Mouse (Mus musculus) fibroblast of lung, adult 2 months (primary cell): ENCODE results near the gene Sdhc.
"Not testable (repeated sequence)": the region's sequence is repeated elsewhere in the genome, so short reads cannot be mapped to it uniquely, and the experiment has no call there.

ENCODE experiments used
- DNase-seq: peaks from one replicate; pipeline ENCODE4 v3.0.0-alpha.2; 2011; ENCODE audit warnings: low read depth

Gene Sdhc

DNA sequence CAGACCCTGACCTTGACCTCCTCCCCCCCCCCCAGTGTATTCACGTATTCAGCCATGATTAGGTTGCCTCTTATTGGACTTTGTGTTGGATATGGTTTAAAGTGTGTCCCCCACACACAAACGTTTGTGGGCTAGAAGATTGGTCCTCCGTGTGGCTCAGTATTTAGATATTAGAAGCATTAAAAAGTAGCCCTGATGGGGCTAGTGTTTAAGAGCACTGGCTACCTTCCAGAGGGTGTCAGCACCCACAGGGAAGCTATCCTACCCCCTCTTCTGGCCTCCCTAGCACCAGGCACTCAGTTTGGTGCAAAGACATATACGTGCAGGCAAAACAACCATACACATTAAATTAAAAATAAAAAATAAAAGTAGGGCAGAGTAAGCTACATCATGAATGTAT, 37.4 kb downstream of the Sdhc start:
- DNase-seq, result no peak

DNA sequence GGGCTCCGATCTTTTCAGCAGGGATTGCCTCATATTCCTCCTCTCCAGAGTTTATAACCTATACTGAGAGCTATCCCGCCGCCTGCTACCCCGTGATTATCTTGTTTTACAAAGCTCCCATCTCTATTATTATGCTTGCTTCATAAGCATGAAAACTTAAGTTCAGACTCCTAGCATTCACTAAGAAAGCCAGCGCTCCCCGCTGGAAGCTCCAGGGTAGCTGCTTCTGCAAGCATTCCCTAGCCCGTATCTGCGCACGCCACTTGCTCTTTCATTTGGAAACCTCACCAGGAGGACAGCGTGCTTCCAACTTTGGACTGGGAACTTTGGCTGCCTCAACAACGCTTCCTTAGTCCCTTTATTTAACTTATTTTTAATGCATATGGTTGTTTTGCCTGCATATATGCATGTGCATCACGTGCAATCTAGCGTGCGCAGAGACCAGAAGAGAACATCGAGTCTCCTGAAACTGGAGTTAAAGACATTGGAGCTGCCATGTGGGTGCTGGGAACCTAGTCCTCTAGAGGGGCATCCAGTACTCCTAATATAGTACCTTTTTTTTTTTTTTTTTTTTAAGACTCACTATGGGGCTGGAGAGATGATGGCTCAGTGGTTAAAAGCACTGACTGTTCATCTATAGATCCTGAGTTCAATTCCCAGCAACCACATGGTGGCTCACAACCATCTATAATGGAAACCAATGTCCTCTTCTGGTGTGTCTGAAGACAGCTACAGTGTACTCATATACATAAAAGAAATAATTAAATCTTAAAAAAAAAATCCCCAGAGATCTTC, 38.4 kb downstream of the Sdhc start:
- DNase-seq, result peak; percentile 6

DNA sequence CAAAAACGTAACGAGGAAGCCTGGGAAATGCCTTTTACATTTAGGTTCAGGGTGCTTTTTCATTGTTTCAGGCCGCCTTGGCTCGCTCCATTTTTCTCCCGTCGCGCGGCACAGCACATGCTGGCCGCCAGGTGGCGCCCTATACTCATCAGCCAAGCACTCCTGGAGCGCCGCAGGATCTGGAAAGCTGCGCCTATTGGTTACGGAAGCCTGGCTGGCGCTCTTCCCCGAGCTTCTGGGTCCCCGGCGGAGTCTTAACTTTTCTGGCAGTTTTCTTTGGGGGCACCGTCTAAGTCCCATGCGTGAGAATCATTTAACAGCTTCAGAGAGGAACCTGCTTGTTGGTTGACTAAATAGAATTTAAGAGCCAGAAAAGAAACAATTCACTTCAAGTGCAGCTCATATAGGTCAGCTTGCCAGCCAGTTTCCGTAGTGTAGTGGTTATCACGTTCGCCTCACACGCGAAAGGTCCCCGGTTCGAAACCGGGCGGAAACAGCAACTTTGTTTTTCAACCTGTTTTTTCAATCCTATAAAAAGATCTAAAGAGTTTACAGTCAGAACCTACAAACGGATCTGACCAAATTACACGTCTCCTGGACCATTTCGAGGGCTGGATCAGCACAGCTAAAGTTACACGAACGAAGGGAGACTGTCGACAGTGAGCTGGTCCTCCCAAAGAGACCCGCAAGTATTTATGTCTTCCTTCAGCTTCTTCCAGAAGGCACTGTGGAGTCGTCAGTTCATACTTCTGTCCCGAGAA, 39.2 kb downstream of the Sdhc start:
- DNase-seq, result peak; percentile 86

DNA sequence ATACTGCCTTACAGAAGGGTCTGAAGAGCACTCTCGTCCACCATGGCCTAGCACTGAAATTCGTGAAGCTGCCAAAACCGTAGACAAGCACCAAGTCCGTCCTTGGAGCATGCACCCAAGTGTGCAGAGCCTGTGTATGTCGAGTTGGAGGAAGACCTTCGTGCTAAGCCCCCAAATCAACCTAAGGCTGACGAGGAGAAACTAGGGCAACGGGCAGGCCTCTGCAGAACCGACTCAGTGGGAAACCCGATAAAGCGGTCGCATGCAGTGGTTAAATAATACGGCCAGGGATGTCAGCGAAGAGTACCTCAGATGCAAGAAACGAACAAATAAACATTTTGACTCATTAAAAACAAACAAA, 39.8 kb downstream of the Sdhc start:
- DNase-seq, result no peak

DNA sequence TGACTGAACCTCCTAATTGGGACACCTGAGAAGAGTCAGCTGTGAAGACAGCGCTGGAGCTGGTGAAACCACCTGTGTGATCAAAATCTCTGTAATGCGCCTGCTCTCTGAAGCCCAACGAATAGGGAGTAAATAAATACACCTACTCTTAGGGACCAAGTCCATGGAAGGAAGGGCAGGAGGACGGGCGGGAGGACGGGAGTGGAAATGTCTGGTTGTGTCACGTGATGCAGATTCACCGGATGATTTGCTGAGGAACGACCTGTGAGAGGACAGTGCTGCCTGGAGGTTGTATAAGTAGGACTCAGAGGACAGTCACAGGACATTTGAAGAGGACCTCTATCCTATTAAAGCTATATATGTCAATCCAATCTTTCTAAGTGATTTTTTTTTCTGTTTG, 40.8 kb downstream of the Sdhc start:
- DNase-seq, result no peak

DNA sequence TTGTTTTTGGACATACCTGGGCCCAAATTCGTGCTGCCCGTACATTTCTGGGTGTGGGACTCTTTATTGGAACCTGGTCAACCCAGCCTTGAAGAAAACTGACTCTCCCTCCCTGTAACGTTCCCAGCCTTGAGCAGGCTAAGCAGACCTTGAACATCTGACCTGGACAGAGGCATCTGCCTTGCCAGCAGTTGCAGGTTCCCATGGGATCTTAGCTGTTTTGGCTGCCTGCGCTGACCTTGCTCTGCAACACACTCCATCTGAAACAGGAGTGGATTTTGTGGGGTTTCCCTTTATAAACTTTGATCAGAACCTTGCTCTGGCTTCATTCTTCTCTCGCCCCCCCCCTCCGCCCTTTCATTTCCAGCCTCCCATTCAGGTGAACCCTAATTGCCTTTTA, 45.2 kb downstream of the Sdhc start:
- no peak for DNase-seq

DNA sequence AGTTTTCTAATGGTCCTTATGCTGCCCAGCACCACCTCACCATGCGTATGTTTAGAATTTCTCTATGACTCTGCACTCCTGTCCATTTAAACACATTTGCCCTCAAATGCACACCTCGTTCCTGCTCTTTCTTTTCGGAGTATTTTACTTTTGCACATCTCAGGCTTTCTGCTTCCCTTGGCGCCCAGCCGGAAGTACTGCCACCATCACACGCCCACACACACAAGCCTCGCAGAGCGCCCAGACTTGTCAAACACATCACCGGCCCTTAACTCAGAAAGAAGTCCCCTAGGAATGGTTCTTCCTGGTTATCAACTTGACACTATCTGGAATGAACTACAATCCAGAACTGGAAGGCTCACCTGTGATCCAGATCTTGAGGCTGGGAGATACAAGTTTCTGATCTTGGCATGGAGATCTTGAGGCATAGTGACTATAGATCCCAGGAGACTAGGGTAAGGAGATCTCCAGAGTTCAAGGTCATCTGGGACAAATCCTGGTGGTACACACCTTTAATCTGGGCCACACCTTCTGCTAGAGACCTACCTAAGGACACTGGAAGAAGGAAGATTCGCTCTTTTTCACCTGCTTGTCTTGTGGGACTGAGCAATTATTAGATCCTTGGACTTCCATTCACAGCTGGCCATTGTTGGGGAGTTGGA, 47.1 kb downstream of the Sdhc start:
- no peak for DNase-seq

DNA sequence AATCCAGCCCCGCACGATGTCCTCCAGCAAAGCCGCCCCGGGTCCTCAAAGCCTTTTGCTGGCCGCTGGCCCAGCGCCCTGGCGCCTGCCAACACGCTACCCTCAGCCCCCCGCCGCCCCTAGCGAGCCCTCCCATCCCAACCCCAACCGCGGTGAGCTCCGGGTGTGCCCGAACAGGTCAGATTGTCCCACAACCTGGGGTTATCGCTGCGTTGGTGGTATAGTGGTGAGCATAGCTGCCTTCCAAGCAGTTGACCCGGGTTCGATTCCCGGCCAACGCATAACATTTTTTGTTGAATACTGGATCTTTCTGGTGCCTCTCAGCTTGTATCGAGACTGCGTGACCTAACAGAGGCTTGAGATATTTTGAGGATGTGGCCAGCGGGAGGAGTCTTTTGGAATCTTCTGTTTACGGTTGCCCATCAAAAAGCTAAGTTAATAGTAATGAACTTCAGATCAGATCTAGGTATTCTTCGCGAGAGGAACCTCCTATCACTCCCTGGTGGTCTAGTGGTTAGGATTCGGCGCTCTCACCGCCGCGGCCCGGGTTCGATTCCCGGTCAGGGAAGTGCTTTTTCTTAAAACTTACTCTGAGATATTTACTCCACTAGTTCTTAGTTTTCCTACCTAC, 47.7 kb downstream of the Sdhc start:
- peak; percentile 86 for DNase-seq

DNA sequence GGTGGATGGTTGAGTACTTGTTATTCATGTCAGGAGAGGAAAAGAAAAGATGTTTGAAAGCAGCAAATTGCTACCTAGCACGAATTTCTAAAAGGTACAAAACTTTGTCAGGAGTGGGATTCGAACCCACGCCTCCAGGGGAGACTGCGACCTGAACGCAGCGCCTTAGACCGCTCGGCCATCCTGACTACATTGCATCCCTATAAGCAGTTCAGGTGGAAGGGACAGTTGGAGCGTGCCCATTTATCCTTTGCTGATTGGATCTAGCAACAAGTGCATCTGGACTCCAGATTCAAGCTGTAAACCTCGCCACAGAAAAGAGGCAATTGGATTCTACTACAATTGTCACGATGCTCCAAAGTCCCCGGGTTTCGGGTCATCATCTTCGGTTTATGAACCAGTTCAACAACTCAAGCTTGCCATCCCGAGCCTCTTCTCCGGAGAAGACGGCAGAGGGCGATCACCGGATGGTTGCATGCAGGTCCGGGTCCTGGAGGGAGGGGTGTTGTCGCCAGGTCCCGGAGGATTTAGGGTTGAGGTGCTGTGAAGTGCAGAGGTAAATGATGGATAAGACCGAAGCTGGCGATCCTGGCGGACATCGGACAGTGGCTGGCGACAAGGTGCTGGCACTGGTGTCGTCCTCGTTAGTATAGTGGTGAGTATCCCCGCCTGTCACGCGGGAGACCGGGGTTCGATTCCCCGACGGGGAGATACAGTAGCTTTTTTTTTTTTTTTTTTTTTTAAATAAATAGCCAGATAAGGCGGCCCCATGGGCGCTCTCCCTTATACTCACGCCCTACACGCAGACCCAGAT, 48.5 kb downstream of the Sdhc start:
- DNase-seq, result peak; percentile 64

DNA sequence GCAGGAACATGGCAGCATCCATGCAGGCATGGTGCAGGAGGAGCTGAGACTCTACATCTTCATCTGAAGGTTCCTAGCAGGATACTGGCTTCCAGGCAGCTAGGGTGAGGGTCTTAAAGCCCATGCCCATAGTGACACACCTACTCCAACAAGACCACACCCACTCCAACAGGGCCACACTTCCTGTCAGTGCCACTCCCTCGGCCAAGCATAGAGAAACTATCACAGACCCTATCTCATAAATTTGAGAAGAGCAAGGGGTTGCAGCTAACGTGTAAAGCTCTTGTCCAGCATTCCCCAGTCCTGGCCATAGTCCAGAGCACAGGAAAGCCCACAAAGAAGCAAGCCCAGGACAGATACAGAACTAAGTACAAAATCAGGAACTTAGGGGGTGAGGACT, 49.4 kb downstream of the Sdhc start:
- no peak for DNase-seq

DNA sequence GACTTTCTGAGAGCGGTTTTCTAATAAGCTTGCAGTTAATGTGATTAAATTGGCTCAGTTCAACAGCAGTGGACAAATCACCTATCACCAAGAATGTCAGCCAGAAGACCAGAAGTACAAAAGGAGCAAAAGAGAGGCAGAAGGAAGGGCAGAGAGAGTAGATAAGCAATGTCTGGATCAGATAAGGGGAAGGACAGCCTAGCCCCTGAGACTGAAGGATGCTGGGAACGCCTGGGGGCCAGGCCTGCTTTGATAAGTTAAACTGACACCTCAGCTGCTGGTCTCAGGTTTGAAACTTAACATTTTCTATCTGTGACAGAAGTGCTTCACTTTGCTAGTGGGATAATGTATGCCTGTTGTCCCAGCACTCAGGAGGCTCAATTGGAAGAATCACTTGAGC, 52.8 kb downstream of the Sdhc start:
- no peak for DNase-seq

DNA sequence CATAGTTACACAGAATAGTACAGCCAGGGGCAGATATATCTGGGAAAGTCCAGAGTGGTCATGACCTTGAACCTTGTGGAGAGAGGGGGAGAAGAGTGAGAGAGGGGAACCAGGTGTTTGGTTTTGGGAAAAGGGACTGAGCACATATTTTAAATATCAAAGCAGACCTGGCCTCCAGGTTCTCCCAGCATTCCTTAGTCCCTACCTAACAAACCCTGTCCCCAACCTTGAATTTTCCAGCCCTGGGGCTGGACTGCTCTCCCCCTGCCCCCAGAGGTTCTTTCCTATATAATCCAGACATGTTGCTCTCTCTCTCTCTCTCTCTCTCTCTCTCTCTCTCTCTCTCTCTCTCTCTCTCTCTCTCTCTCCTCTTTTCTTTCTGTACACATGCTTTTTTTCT, 53.3 kb downstream of the Sdhc start:
- no peak for DNase-seq

DNA sequence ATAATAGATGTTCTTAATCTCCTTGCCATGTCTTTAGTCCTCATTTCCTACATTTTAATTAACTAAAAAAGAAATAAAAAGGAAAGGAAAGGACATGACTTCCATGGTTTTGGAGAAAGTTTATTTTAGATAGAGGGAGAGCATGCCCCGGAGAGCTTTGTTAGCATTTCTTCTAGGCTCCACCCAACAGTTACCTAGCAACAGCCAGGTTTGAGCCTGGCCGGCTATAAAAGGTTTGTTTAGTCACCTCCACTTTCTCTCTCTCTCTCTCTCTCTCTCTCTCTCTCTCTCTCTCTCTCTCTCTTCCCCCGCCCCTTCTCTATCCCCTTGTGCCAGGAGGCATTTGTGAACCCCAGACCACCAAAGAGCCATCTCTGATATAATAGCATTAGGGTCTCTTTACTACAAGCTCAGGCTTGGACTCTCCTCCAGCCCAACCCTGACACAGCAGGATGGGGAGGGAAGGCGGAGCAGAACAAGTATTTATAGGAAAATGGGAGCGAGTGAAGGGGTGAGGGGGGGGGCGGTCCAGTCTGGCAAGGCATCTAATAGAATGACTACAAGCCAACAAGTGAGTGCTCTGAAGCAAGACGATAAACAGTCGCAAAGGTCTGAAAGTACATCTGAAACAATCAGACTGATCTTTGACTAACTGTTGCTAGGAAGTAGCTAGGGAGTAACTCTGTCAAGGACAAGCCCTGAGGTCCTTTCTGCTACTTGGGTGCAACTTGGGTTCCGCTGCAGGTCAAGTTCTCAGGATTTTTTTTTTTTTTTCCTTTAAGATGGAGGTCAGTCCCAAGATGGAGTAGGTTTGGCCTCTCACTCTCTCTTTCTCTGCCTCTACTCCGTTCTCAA, 54.1 kb downstream of the Sdhc start:
- DNase-seq, result no peak

DNA sequence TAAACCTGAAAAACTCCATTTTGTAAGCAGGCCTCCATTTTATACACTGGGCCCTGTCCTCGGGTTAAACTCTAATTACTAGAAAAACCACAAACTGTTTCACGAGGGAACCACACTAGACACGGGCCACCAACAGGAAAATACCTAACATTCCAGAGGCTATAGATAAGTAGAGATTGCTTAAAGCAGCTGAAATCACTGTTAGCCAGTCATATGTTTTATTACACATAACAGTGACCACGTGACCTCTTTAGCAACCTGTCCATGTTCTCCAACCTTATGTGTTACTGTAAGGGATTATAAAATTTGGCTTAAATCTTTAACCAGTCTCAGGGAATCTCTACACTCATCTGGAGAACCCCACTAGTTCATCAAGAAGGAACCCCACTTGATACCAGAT, 56.0 kb downstream of the Sdhc start:
- DNase-seq, result no peak

DNA sequence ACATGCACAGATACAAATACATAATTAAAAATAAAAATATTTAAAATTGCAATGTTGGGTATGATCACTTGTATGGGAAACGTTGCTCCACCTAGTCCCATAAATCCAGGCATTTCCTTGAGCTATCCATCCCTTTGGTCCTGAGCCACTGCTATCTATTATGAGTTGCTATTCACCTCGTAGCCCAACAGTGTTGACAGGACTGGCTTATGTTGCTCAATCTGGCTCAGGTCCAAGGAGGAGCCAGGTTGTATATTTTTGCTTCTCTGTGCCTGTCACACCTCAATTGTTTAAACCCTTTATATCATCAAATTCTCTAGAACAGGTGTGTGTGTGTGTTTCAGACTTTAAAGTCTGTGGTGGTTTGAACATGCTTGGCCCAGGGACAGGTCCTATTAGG, 59.6 kb downstream of the Sdhc start:
- no peak for DNase-seq

DNA sequence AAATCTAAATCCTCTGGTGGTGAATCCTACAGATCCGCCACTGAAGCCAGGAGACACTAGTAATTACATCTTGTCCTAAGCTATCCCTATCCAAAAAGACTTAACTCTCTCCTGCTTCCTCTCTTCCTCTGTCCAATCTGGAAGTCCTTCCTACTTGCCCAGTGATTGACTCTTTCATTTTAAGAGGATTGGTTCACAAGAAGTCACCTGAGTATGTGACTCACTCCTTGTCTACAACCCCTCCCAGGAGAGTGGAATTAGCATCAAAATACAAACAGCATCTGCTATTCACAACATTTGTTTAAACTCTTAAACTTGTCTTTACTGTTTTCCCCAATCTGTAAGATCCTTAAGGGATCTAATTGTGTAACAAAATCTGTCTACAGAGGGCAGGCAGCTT, 60.5 kb downstream of the Sdhc start:
- no peak for DNase-seq

DNA sequence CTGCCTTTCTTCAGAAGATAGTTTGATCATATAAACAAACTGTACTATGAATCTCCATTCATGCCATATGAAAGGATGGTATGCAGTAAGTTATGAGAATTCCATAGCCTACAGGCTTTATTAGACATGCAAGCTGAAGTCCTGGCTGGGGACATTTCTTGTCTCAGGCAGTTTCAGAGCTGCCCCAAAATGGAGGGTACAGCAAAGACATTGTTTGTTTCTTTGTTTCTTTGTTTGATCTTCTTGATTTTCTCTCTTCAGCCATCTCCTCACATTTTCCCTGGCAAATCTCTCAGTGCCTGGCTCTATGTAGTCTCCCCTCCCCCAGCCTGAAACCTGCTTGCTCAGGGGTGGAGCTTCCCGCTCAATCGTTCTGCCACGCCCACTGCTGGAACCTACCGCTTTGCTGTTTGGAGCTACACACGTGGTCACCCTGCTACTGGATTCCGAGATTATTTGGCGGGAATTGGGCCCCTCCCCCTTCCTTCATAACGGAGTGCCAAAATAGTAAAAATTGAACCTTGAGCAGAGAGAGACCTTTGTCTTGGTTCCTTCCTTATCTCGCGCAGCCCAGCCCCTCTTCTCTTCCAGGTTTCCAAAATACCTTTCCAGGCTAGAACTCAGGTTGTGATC, 62.0 kb downstream of the Sdhc start:
- not testable (repeated sequence) for DNase-seq

DNA sequence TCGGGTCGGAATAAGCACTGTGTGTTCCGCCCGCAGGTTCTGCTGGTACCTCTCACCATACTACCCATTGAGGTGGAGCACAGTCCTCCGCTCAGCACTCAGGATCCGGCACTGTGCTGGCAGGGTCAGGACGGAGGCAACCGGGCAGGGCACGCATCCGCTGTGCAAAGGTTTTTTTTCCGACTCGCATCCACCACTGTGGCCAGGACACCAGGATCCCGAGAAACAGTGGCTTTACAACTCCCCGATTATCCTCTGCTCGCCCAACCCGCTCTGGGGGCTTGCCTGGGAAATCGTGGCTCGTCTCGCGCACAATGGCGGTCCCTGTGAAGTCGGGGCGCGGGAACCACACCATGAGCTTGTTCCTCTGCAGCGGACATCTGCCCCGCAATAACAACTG, 64.7 kb downstream of the Sdhc start:
- DNase-seq, result no peak

DNA sequence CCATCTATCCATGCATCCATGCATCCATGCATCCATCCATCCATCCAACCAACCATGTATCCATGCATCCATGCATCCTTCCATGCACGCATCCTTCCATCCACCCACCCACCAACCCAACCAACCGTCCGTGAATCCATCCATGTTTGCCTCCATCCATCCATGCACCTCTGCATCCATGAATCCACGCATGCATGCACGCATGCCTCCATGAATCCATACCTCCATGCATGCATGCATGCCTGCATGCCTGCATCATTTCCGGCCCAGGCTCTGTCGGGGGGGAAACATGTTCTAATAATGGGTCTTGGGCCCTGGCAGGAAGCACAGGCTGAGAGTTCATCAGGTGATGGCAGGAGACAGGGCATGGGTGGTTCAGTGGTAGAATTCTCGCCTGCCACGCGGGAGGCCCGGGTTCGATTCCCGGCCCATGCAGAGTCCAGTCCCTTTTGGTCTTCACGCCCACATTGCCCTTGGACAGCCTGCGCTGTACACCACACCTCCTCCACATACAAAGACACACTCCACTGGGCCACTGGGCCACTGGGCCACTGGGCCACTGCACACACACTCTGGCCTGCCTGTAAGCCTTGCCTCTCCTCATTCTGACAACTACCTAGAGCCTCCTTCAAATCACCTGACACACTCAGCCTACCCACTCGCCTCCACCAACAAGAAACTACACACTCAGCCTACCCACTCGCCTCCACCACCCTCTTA, 68.7 kb downstream of the Sdhc start:
- DNase-seq, result not testable (repeated sequence)

DNA sequence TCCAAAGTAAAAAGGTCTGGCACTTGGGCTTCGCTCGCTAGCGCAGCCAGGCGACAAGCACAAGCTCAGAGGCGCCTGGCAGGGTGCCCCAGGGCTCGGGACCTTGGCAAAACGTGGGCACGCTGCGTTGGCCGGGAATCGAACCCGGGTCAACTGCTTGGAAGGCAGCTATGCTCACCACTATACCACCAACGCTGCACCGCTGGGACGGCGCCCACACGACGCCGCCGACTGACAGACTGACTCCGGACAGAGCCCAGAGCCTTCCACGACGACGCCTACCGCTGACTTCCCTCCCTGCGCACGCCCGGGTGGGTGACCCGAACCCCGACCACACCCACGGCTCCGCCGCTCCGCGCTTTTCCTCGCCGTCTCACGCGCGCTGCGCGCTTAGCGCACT, 70.6 kb downstream of the Sdhc start:
- not testable (repeated sequence) for DNase-seq
